Mouse (Mus musculus) neural tube, embryonic 14.5 days (tissue): Measurements from ENCODE around the gene Mecp2. TPM values are rescaled to one million over a fixed set of nuclear protein-coding genes. Genes with fewer than 3 reads are reported as not detected.

Source experiments
- ATAC-seq: fragments of 200-750 bp; cut with Nextera tagmentation; 2 replicates; pipeline ENCODE4 v1.8.0; 2017; ENCODE audit warnings: low read depth, mild to moderate bottlenecking, moderate TSS enrichment, moderate library complexity
- H3K27ac ChIP-seq: fragments of 300-500 bp; sonication (generic); 2 replicates; pipeline ENCODE4 v1.5.1; 2014; ENCODE audit warnings: low read depth, mild to moderate bottlenecking, control low read depth, low read length, moderate library complexity, mixed read lengths
- H3K27me3 ChIP-seq: fragments of 300-500 bp; sonication (generic); 2 replicates; pipeline ENCODE4 v1.6.1; 2014; ENCODE audit warnings: low read length; ENCODE audit not compliant: control insufficient read depth, insufficient read depth
- H3K36me3 ChIP-seq: fragments of 300-500 bp; sonication (generic); 2 replicates; pipeline ENCODE4 v1.6.1; 2014; ENCODE audit warnings: low read length, mixed read lengths; ENCODE audit not compliant: control insufficient read depth, insufficient read depth
- H3K4me1 ChIP-seq: fragments of 300-500 bp; sonication (generic); 2 replicates; pipeline ENCODE4 v1.6.1; 2014; ENCODE audit warnings: low read length; ENCODE audit not compliant: control insufficient read depth, insufficient read depth
- H3K4me2 ChIP-seq: fragments of 300-500 bp; sonication (generic); 2 replicates; pipeline ENCODE4 v1.6.1; 2014; ENCODE audit warnings: mild to moderate bottlenecking, low read depth, low read length, control low read depth
- H3K4me3 ChIP-seq: fragments of 300-500 bp; sonication (generic); 2 replicates; pipeline ENCODE4 v1.5.1; 2014; ENCODE audit warnings: low read depth, low read length, control low read depth, mixed read lengths
- H3K9ac ChIP-seq: fragments of 300-500 bp; sonication (generic); replicated peaks from 2 replicates; pipeline ENCODE4 v1.6.1; 2014; ENCODE audit warnings: low read depth, mild to moderate bottlenecking, control low read depth, low read length, mixed read lengths
- H3K9me3 ChIP-seq: fragments of 300-500 bp; sonication (generic); 2 replicates; pipeline ENCODE4 v1.6.1; 2016; ENCODE audit warnings: low read length; ENCODE audit not compliant: control insufficient read depth
- WGBS: fragments of 180-500 bp; shearing (Covaris S2); extraction: QIAGEN DNeasy Blood & Tissue Kit; methylation state at CpG from one replicate; pipeline ENCODE4 v1.1.7; 2014; 5-methylcytosine and 5-hydroxymethylcytosine counted together
- microRNA counts: library from miRNA; unstranded; fragments of <30 nt; microRNA quantifications from one replicate; lab custom pipeline; 2016
- microRNA-seq: library from miRNA; unstranded; fragments of <30 nt; microRNA quantifications from one replicate; pipeline ENCODE4, GENCODE M21; 2016
- polyA plus RNA-seq: library from polyadenylated mRNA; unstranded; fragments of >200 nt; fragmentation: Nextera tagmentation; extraction: Ambion mirVana; gene quantifications from 2 replicates; pipeline ENCODE4 v1.2.1, GENCODE M21; 2014

The Mecp2 gene
- polyA plus RNA-seq, 1 experiment from 2014 or later: 16.4 TPM

DNA sequence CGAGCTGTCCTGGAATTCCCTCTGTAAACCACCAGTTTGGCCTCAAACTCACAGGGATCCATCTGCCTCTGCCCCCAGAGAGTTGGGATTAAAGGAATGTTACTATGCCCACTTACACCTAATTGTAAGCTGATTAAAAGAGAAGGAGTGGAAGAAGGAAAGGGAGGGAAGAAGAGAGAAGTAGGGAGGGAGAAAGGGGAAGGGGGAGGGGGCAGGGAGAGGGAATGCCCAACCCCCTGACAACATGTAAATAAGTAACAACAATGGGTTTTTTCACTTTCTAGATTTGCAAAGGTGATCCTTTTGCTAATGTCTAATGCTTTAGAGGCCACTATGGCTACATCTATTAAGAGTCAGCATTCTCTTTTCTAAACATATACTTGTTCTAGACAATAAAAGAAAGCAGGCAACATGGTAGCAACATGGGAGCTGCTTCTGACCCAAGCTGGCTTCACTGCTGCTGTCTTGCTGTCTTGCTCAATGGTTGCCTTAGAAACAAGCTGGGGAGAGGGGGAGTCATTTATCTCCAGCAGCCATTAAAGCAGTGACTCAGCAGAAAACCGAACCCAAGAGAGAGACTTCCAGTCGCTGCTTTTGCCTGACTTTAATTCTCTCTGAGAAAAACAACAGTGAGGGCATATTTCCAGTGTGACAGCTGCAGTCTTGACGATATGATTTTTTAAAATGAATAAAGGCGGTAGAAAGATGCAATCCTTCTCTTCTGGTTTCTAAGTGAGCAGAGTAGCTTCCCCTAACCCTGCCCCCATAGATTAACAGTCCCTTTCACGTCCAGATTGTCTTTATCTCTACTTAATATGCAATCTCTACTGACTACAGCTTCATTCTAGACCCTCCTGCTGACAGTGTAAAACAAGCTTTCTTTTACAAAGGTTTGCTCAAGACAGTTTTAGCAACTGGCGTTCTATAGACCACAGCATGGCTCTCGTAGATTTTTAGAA, 136.0 kb downstream of the Mecp2 start:
- no peak overlapping the region for H3K4me3 ChIP-seq
- H3K27me3 ChIP-seq: no peaks in the 10 kb centered on the region
- H3K4me2 ChIP-seq: no peak overlapping the region
- peak; percentile 91 for ATAC-seq
- peak overlapping the region; percentile 52 for H3K27ac ChIP-seq
- no peak overlapping the region for H3K9ac ChIP-seq
- H3K9me3 ChIP-seq: no peaks in the 10 kb centered on the region
- H3K4me1 ChIP-seq: no peaks in the 10 kb centered on the region
- H3K36me3 ChIP-seq: no peaks in the 10 kb centered on the region
- WGBS: 20% methylated on average over 8 of the region's 8 CpGs

DNA sequence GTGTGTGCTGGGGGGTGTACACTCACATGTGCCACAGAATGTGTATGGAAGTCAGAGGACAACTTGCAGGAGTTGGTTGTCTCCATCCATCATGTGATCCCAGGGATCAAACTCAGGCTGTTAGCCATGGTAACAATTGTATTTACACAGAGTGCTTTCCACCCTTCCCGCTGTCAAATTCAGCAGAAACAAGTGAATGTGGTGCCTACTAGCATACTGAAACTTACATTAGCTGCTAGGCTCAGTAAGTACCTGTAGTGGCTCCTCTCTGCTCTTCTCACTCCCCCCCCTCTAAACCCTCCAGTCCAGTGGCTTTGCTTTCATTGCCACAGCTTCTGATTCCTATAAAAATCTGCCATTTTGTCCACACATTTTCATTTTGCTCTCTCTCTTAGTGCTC, 157.4 kb downstream of the Mecp2 start:
- no peaks in the 10 kb centered on the region for H3K27me3 ChIP-seq
- H3K27ac ChIP-seq: no peak overlapping the region
- H3K36me3 ChIP-seq: no peaks in the 10 kb centered on the region
- WGBS: 61% methylated on average over 1 of the region's 1 CpGs
- no peak overlapping the region for H3K9ac ChIP-seq
- H3K9me3 ChIP-seq: no peaks in the 10 kb centered on the region
- H3K4me3 ChIP-seq: no peak overlapping the region
- ATAC-seq: no peak
- no peak overlapping the region for H3K4me2 ChIP-seq
- H3K4me1 ChIP-seq: no peaks in the 10 kb centered on the region

MicroRNAs within 50 kb of the gene (microRNA counts, 519-probe panel; counts per million panel counts)
- not detected for microRNA mmu-miR-718 (lab: Ali Mortazavi, UCI)

Small RNA genes within 50 kb of the gene (microRNA-seq; reads per million reads assigned to microRNA genes)
- gene Mir5132: 0.85 reads per million
- gene Mir718: not detected

Other genes starting within 250 kb of the Mecp2 start
- 0.09 TPM in 1 of 2 replicates, not detected in the other for gene Avpr2, start 243.3 kb downstream of the Mecp2 start, polyA plus RNA-seq
- gene L1cam, start 239.3 kb downstream of the Mecp2 start, polyA plus RNA-seq: 107 and 136 TPM in 2 replicates
- 3.3 and 3.8 TPM in 2 replicates for gene Arhgap4, start 213.5 kb downstream of the Mecp2 start, polyA plus RNA-seq
- gene Naa10, start 213.4 kb downstream of the Mecp2 start, polyA plus RNA-seq: 94.5 and 106 TPM in 2 replicates
- gene Renbp, start 204.5 kb downstream of the Mecp2 start, polyA plus RNA-seq: 6.5 and 7.9 TPM in 2 replicates
- 59.6 and 63.5 TPM in 2 replicates for gene Hcfc1, start 169.0 kb downstream of the Mecp2 start, polyA plus RNA-seq
- gene Irak1, start 111.4 kb downstream of the Mecp2 start, polyA plus RNA-seq: 31.3 and 39.7 TPM in 2 replicates
- gene Opn1mw, start 7.9 kb downstream of the Mecp2 start, polyA plus RNA-seq: not detected in 2 replicates
- gene Tex28, start 32.5 kb upstream of the Mecp2 start, polyA plus RNA-seq: not detected in 2 replicates
- 0.10 and 0.16 TPM in 2 replicates for gene Tktl1, start 41.9 kb upstream of the Mecp2 start, polyA plus RNA-seq
- 63.0 and 121 TPM in 2 replicates for gene Flna, start 114.5 kb upstream of the Mecp2 start, polyA plus RNA-seq
- 12.6 and 17.0 TPM in 2 replicates for gene Emd, start 119.3 kb upstream of the Mecp2 start, polyA plus RNA-seq
- gene Rpl10, start 135.4 kb upstream of the Mecp2 start, polyA plus RNA-seq: 476 and 568 TPM in 2 replicates
- 62.0 and 65.8 TPM in 2 replicates for gene Taz, start 146.5 kb upstream of the Mecp2 start, polyA plus RNA-seq
- 3.7 and 4.1 TPM in 2 replicates for gene Dnase1l1, start 147.0 kb upstream of the Mecp2 start, polyA plus RNA-seq
- 213 and 279 TPM in 2 replicates for gene Atp6ap1, start 161.7 kb upstream of the Mecp2 start, polyA plus RNA-seq
- gene Gdi1, start 169.6 kb upstream of the Mecp2 start, polyA plus RNA-seq: 761 and 960 TPM in 2 replicates
- gene Fam50a, start 177.7 kb upstream of the Mecp2 start, polyA plus RNA-seq: 50.4 and 52.5 TPM in 2 replicates
- 42.5 and 47.1 TPM in 2 replicates for gene Plxna3, start 193.7 kb upstream of the Mecp2 start, polyA plus RNA-seq
- gene Lage3, start 218.3 kb upstream of the Mecp2 start, polyA plus RNA-seq: 71.5 and 73.3 TPM in 2 replicates
- 70.3 and 73.7 TPM in 2 replicates for gene Ubl4a, start 237.9 kb upstream of the Mecp2 start, polyA plus RNA-seq
- gene Slc10a3, start 238.0 kb upstream of the Mecp2 start, polyA plus RNA-seq: 6.9 and 7.8 TPM in 2 replicates